Mouse (Mus musculus) stomach, embryonic 14.5 days (tissue): Measurements from ENCODE around the gene Gm44579. TPM values are rescaled to one million over a fixed set of nuclear protein-coding genes. Genes with fewer than 3 reads are reported as not detected.

Source experiments
- ATAC-seq: fragments of 200-750 bp; cut with Nextera tagmentation; 2 replicates; pipeline ENCODE4 v1.8.0; 2017; ENCODE audit warnings: low read depth, moderate TSS enrichment; ENCODE audit not compliant: insufficient number of reproducible peaks, insufficient read depth, low FRiP score
- H3K27ac ChIP-seq: fragments of 300-500 bp; sonication (generic); 2 replicates; pipeline ENCODE4 v1.5.1; 2014; ENCODE audit warnings: mild to moderate bottlenecking, low read length, moderate library complexity, mixed read lengths
- H3K27me3 ChIP-seq: fragments of 300-500 bp; sonication (generic); 2 replicates; pipeline ENCODE4 v1.6.1; 2014; ENCODE audit warnings: low read length, control low read depth, mixed read lengths; ENCODE audit not compliant: control insufficient read depth, insufficient read depth
- H3K36me3 ChIP-seq: fragments of 300-500 bp; sonication (generic); 2 replicates; pipeline ENCODE4 v1.6.1; 2014; ENCODE audit warnings: mild to moderate bottlenecking, control low read depth, low read length, moderate library complexity, mixed read lengths; ENCODE audit not compliant: control insufficient read depth, insufficient read depth
- H3K4me1 ChIP-seq: fragments of 300-500 bp; sonication (generic); 2 replicates; pipeline ENCODE4 v1.6.1; 2014; ENCODE audit warnings: low read length, control low read depth, mixed read lengths; ENCODE audit not compliant: control insufficient read depth, insufficient read depth
- H3K4me2 ChIP-seq: fragments of 300-500 bp; sonication (generic); replicated peaks from 2 replicates; pipeline ENCODE4 v1.6.1; 2014; ENCODE audit warnings: low read depth, low read length, control low read depth
- H3K4me3 ChIP-seq: fragments of 300-500 bp; sonication (generic); 2 replicates; pipeline ENCODE4 v1.5.1; 2014; ENCODE audit warnings: low read depth, low read length, control low read depth
- H3K9ac ChIP-seq: fragments of 300-500 bp; sonication (generic); replicated peaks from 2 replicates; pipeline ENCODE4 v1.6.1; 2014; ENCODE audit warnings: low read depth, mild to moderate bottlenecking, control low read depth, low read length, moderate library complexity, mixed read lengths
- H3K9me3 ChIP-seq: fragments of 300-500 bp; sonication (generic); 2 replicates; pipeline ENCODE4 v1.6.1; 2016; ENCODE audit warnings: low read depth, low read length, control low read depth; ENCODE audit not compliant: control insufficient read depth
- WGBS: fragments of 180-500 bp; shearing (Covaris S2); extraction: QIAGEN DNeasy Blood & Tissue Kit; methylation state at CpG from one replicate; pipeline ENCODE4 v1.1.7; 2014; 5-methylcytosine and 5-hydroxymethylcytosine counted together
- polyA plus RNA-seq: library from polyadenylated mRNA; unstranded; fragments of >200 nt; fragmentation: Nextera tagmentation; extraction: Ambion mirVana; gene quantifications from 2 replicates; pipeline ENCODE4 v1.2.1, GENCODE M21; 2014

Gene Gm44579
- polyA plus RNA-seq, result not detected in 2 replicates

DNA sequence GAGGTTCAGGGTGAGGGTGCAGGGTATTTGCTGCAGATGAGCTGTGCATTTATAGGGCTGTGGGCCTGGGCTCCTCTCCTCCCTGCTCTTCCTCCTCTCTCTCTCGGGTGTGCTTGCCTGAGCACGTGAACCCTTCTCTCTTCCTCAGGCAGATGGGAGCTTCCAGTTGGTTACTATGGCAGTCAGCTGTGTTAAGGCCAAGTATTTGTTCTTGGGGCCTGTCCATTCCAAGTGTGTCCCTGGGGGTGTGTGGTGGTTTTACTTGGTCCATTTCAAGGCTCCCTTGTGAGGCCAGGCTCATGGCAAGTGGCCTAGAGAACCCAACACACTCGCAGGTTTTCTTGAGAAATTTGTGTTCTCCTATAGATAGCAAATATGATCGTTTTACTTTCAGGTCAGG, at the start of gene Gm44579, which contains the start of gene Olfr287:
TSS of gene Gm44579 (minus strand) at position 101 of the 400 bp plus-strand sequence.
TSS of gene Olfr287 (minus strand) at position 180 of the 400 bp plus-strand sequence.
- Histone ChIP-seq H3K4me2 (no peak within 1 kb of the TSS), H3K27me3 (no peaks in the 10 kb centered on the region), H3K27ac (no peak within 1 kb of the TSS), H3K4me3 (no peak within 1 kb of the TSS), H3K9ac (no peak within 1 kb of the TSS), H3K36me3 (no peaks in the 10 kb centered on the region), H3K4me1 (no peaks in the 10 kb centered on the region), H3K9me3 (no peaks in the 10 kb centered on the region)
- 82% methylated on average over 4 of the region's 4 CpGs for WGBS
- no peak for ATAC-seq

DNA sequence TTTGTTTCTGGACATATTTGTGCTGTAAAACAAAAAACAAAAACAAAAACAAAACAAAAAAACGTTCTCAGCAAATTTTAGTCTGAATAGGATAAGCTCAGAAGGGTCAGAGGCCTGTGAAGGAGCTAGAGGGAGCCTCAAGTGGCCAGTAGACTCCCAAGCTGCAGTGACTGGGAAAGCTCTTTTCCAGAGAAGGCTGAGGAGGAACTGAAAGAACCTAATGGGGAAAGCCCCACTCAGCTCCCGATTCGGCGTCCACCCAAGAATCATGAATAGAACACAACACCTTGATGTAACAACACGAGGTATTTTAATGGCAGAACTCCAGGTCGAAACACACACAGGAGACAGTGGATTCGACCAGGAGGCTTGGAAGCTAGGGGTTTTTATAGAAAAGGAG, 37.0 kb upstream of the Gm44579 start:
- WGBS, result 85% methylated on average over 7 of the region's 7 CpGs
- ATAC-seq, result no peak
- Histone ChIP-seq H3K4me1 (no peaks in the 10 kb centered on the region), H3K36me3 (no peaks in the 10 kb centered on the region), H3K27ac (no peak overlapping the region), H3K9me3 (no peaks in the 10 kb centered on the region), H3K9ac (no peak overlapping the region), H3K27me3 (no peaks in the 10 kb centered on the region), H3K4me3 (no peak overlapping the region), H3K4me2 (no peak overlapping the region)

DNA sequence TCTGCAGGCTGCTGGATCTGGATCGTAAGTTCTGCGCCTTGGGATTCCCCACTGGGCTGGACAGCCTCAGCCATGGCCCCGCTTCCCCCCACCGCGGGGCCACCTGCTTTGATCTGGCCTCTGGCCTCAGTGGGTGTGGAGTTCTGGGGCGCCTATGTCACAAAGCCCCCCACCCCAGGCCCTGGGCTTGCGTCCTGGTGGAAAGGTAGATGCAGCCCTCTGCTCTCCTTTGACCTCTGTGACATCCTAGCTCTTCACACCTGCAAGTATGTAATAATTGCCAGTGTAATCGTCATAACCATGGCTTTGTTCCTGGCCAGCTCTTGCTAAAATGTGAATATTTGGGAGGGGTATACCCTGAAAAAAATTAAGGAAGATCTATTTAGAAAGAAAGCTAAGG, 36.4 kb upstream of the Gm44579 start, which contains the start of gene H1fnt:
TSS of gene H1fnt (minus strand) at position 101 of the 400 bp plus-strand sequence.
- no peaks in the 10 kb centered on the region for H3K36me3 ChIP-seq
- H3K9ac ChIP-seq, result no peak within 1 kb of the TSS
- no peak within 1 kb of the TSS for H3K4me3 ChIP-seq
- H3K9me3 ChIP-seq, result no peaks in the 10 kb centered on the region
- H3K4me2 ChIP-seq, result no peak within 1 kb of the TSS
- no peaks in the 10 kb centered on the region for H3K4me1 ChIP-seq
- WGBS, result 82% methylated on average over 8 of the region's 8 CpGs
- no peak within 1 kb of the TSS for H3K27ac ChIP-seq
- no peaks in the 10 kb centered on the region for H3K27me3 ChIP-seq
- no peak for ATAC-seq

DNA sequence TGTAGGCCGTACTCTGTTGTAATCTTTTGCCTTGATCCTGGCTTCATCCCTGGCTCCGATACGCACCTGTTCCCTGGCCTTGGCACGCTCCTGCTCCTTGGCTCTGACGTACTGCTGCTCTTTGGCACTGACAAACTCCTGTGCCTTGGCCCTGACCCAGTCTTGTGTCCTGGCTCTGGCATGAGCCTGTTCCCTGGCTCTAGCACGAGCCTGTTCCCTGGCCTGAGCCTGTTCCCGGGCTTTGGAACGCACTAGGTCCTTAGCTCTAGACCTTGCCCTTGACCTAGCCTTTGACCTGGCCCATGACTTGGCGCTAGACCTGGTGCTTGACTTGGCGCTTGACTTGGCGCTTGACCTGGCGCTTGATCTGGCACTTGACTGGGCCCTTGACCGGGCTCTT, 35.5 kb upstream of the Gm44579 start:
- no peaks in the 10 kb centered on the region for H3K27me3 ChIP-seq
- no peak overlapping the region for H3K9ac ChIP-seq
- H3K4me3 ChIP-seq, result no peak overlapping the region
- ATAC-seq, result no peak
- no peaks in the 10 kb centered on the region for H3K36me3 ChIP-seq
- no peaks in the 10 kb centered on the region for H3K9me3 ChIP-seq
- WGBS, result 96% methylated on average over 13 of the region's 13 CpGs
- no peak overlapping the region for H3K27ac ChIP-seq
- H3K4me1 ChIP-seq, result no peaks in the 10 kb centered on the region
- H3K4me2 ChIP-seq, result no peak overlapping the region

DNA sequence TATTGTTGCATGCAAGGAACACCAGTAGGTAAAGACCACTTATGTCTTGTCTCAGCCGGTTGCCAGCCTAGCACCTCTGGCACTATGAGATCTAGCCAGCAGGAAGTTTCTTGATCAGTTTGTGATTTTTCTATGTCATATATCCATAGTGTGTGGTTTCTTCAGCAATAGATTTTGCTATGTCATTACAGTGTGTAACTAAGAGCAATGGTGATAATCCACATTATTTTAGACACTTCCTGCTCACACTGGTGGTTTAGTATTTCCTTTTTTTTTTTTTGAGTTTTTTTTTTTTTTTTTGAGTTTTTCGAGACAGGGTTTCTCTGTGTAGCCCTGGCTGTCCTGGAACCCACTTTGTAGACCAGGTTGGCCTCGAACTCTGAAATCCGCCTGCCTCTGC, 14.7 kb upstream of the Gm44579 start:
- no peak overlapping the region for H3K4me2 ChIP-seq
- no peak for ATAC-seq
- H3K4me1 ChIP-seq, result no peaks in the 10 kb centered on the region
- H3K9ac ChIP-seq, result no peak overlapping the region
- H3K27ac ChIP-seq, result no peak overlapping the region
- no peak overlapping the region for H3K4me3 ChIP-seq
- H3K9me3 ChIP-seq, result no peaks in the 10 kb centered on the region
- H3K36me3 ChIP-seq, result no peaks in the 10 kb centered on the region
- 86% methylated on average over 4 of the region's 4 CpGs for WGBS
- H3K27me3 ChIP-seq, result no peaks in the 10 kb centered on the region

GRCm38 (mm10) chr15:98234350-98234749, 13.6 kb upstream of the Gm44579 start, which contains the start of gene Olfr286:
Olfr286 (minus strand) TSS chr15:98234450.
- Histone ChIP-seq H3K9ac (no peak within 1 kb of the TSS), H3K4me2 (no peak within 1 kb of the TSS), H3K36me3 (no peaks in the 10 kb centered on the region), H3K27ac (no peak within 1 kb of the TSS), H3K4me3 (no peak within 1 kb of the TSS), H3K4me1 (no peaks in the 10 kb centered on the region), H3K9me3 (no peaks in the 10 kb centered on the region), H3K27me3 (no peaks in the 10 kb centered on the region)
- 90% methylated on average over 4 of the region's 4 CpGs for WGBS
- ATAC-seq, result no peak

- ATAC-seq, result no peak
Measured at GRCm38 (mm10) chr15:98226096-98226495, 5.3 kb upstream of the Gm44579 start.

GRCm38 (mm10) chr15:98225610-98226009, 4.8 kb upstream of the Gm44579 start:
- H3K4me1 ChIP-seq, result no peaks in the 10 kb centered on the region
- H3K27ac ChIP-seq, result no peak overlapping the region
- no peak overlapping the region for H3K4me3 ChIP-seq
- no peak overlapping the region for H3K9ac ChIP-seq
- WGBS, result 42% methylated on average over 16 of the region's 16 CpGs
- H3K36me3 ChIP-seq, result no peaks in the 10 kb centered on the region
- no peaks in the 10 kb centered on the region for H3K27me3 ChIP-seq
- H3K9me3 ChIP-seq, result no peaks in the 10 kb centered on the region
- ATAC-seq, result no peak
- H3K4me2 ChIP-seq, result no peak overlapping the region

More at GRCm38 (mm10) chr15:98226096-98226495, 5.3 kb upstream of the Gm44579 start:
- no peaks in the 10 kb centered on the region for H3K4me1 ChIP-seq
- H3K4me2 ChIP-seq, result no peak overlapping the region
- no peaks in the 10 kb centered on the region for H3K9me3 ChIP-seq
- WGBS, result 76% methylated on average over 7 of the region's 7 CpGs
- H3K27me3 ChIP-seq, result no peaks in the 10 kb centered on the region
- no peak overlapping the region for H3K9ac ChIP-seq
- no peaks in the 10 kb centered on the region for H3K36me3 ChIP-seq
- no peak overlapping the region for H3K4me3 ChIP-seq
- H3K27ac ChIP-seq, result no peak overlapping the region

- ATAC-seq, result no peak
- Histone ChIP-seq H3K4me3 (no peak overlapping the region), H3K27ac (no peak overlapping the region), H3K27me3 (no peaks in the 10 kb centered on the region), H3K36me3 (no peaks in the 10 kb centered on the region), H3K4me2 (no peak overlapping the region), H3K4me1 (no peaks in the 10 kb centered on the region), H3K9me3 (no peaks in the 10 kb centered on the region), H3K9ac (no peak overlapping the region)
Measured at GRCm38 (mm10) chr15:98222377-98222776, 1.6 kb upstream of the Gm44579 start.
